18 mouse cellular contexts compared by ENCODE assay signal in the genomic region with DNA sequence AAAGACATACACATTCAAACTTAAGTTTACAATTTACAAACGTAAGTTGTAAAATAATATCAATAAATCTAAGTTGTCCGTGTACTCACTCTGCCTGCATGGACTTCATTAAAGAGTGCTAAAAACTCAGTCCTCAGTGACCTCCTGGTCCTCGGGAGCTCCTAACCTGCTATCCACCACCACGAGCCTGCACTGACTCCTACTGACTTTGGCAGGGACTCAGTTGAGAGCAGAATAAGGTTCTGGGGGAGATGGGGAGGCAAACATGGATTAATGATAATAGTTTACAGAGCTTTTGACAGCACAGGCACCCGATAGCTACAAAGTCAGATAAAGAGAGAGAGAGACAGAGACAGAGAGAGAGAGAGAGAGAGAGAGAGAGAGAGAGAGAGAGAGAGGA. TPM values are rescaled to one million over a fixed set of nuclear protein-coding genes. Genes with fewer than 3 reads are reported as not detected.
DNase-seq lines count a peak whose midpoint lies in the region; ATAC-seq lines count a peak whose summit lies in the region.
"Had no signal": no experiment of that assay in that cellular context is flagged by ENCODE, and none has a peak within 500 bp of the region (broad histone marks: within the 10 kb centered on the region; RNA-seq: fewer than 3 reads in every experiment).

No protein-coding gene starts in this region.

- H3K36me3 ChIP-seq in heart, embryonic 12.5 days: no peaks in the 10 kb centered on the region
- H3K36me3 ChIP-seq: G1E had no signal

- DNase-seq in heart, adult 11 months: peak; percentile 65
- DNase-seq: adrenal gland, adult 2 months; adrenal gland, adult 8-10 months; adrenal gland, postnatal 10 days; adrenal gland, postnatal 14 days; adrenal gland, postnatal 25 days; adrenal gland, postnatal 36 days; B cell, adult 2 months; cerebellum, adult 11 months; cerebellum, adult 11-12 months; cerebellum, adult 18-20 months; cerebellum, adult 2 months had no signal

- no peak overlapping the region for H3K4me3 ChIP-seq in heart, embryonic 12.5 days

- no peaks in the 10 kb centered on the region for H3K4me1 ChIP-seq in heart, embryonic 12.5 days (replicated peaks)

- no peak overlapping the region for H3K27ac ChIP-seq in heart, embryonic 12.5 days (ENCODE audit: poor library complexity, severe bottlenecking)

- no peaks in the 10 kb centered on the region for H3K27me3 ChIP-seq in heart, embryonic 12.5 days (replicated peaks)
- H3K27me3 ChIP-seq: CH12.LX, Patski had no signal

- H3K9ac ChIP-seq in heart, embryonic 12.5 days: no peak overlapping the region

- no peak for ATAC-seq in heart, embryonic 12.5 days (ENCODE audit: insufficient number of reproducible peaks, low FRiP score)
- ATAC-seq: activated CD4-positive, CD25-positive, alpha-beta regulatory T cell, adult 4 months; CD4-positive, CD25-positive, alpha-beta regulatory T cell, adult 4 months; Patski had no signal

- 71% methylated on average over 5 of the region's 5 CpGs for WGBS in heart, embryonic 12.5 days

- H3K4me2 ChIP-seq in heart, embryonic 12.5 days: no peak overlapping the region

- H3K9me3 ChIP-seq in heart, embryonic 12.5 days (replicated peaks): no peaks in the 10 kb centered on the region
- H3K9me3 ChIP-seq: G1E had no signal

RNA-seq across cellular contexts. Expression of gene Gpr137b, which starts 16.6 kb away (rescaled TPM):
- polyA plus RNA-seq in heart, embryonic 12.5 days (2016; fragmentation: Nextera tagmentation; extraction: Ambion mirVana): 11.0 and 12.5 TPM in 2 replicates
- polyA plus RNA-seq: G1E had no signal
